ENCODE assay signal across 10 mouse cellular contexts in the genomic region with DNA sequence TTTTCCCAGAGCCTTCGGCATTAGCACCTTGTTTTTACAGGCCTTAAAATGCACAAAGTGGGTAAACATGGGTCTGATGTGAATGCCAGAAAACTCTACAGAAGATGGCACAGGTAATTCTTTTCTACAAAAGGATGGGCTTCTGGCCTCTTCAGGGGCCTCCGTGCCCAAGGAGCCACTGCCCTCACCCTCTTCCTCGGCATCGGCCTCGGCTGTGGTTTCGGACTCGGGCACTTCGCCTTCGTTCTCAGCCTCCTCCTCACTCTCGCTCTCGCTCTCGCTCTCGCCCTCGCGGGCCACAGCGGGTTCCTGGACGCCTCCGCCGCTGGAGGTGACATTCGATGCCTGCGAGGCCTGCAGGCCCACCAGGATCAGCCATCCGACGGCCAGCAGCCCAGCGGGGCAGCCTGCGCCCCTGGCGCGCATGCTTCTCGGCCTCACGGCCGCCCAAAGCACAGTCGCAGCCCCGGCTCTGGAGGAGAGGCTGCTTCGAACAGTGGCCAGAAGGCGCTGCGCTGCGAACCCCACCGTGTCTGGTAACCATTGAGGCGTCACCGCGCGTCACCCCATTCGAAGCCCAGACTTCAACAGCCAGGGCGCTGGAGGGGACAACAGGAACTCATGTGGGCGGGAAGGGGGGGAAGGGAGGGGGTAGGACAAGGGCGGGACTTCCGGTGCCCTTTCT. TPM values are rescaled to one million over a fixed set of nuclear protein-coding genes. Genes with fewer than 3 reads are reported as not detected.
A peak's percentile ranks its signal among the peaks of the same experiment; 100 is the strongest.
DNase-seq lines count a peak whose midpoint lies in the region; ATAC-seq and TF ChIP-seq lines count a peak whose summit lies in the region.
"Had no signal": no experiment of that assay in that cellular context is flagged by ENCODE, and none has a peak within 500 bp of the region (broad histone marks: within the 10 kb centered on the region; RNA-seq: fewer than 3 reads in every experiment).

A gene (minus strand): TSS at position 621 of the 685 bp plus-strand sequence.

- no peak for TF ChIP-seq CTCF in brain, embryonic 14.5 days (IDR thresholded peaks at IDR 0.05; ENCODE audit: borderline replicate concordance, extremely low read depth, insufficient read depth, insufficient read length)

- DNase-seq in heart, postnatal 36 days: no peak
- DNase-seq in brain, embryonic 14.5 days (ENCODE audit: low read depth): peak; percentile 21
- DNase-seq in kidney, postnatal 14 days: peak; percentile 1
- peak; percentile 44 for DNase-seq in neural tube, embryonic 10.5 days (ENCODE audit: extremely low spot score, low spot score)
- DNase-seq in c-Kit-positive CD71-positive TER-119-positive erythroid progenitor cells, embryonic 14.5 days (ENCODE audit: low spot score): no peak
- DNase-seq in urinary bladder, postnatal 36 days (ENCODE audit: low spot score in 2 of 2): no peak

- H3K9me3 ChIP-seq in heart, embryonic 12.5 days (replicated peaks): no peaks in the 10 kb centered on the region; the same call in 1 of the 2 replicates
- H3K9me3 ChIP-seq in forebrain, embryonic 13.5 days (replicated peaks): no peaks in the 10 kb centered on the region
- H3K9me3 ChIP-seq: G1E had no signal

- 27% methylated on average over 46 of the region's 46 CpGs for WGBS in heart, embryonic 12.5 days
- 45% methylated on average over 45 of the region's 46 CpGs for WGBS in forebrain, embryonic 13.5 days

- intact Hi-C loops in heart, postnatal 36 days (cut with DNase I): no loop called here

- peak within 1 kb of the TSS; percentile 40 for H3K4me3 ChIP-seq in heart, embryonic 12.5 days
- peak within 1 kb of the TSS; percentile 23 for H3K4me3 ChIP-seq in forebrain, embryonic 13.5 days

- ATAC-seq in heart, embryonic 12.5 days (ENCODE audit: insufficient number of reproducible peaks, low FRiP score): 0 out of 2 replicates have a peak, but pooled peaks have one; percentile 39
- ATAC-seq in forebrain, embryonic 13.5 days: no peak

- no peak within 1 kb of the TSS for H3K27ac ChIP-seq in heart, embryonic 12.5 days (ENCODE audit: poor library complexity, severe bottlenecking)
- no peak within 1 kb of the TSS for H3K27ac ChIP-seq in forebrain, embryonic 13.5 days

- no peak for TF ChIP-seq POLR2A in brain, embryonic 14.5 days (IDR thresholded peaks at IDR 0.05; ENCODE audit: borderline replicate concordance, extremely low read depth, insufficient read depth, insufficient read length, poor library complexity, severe bottlenecking)

- peak within 1 kb of the TSS; percentile 54 for H3K9ac ChIP-seq in heart, embryonic 12.5 days
- H3K9ac ChIP-seq in forebrain, embryonic 13.5 days: peak within 1 kb of the TSS; percentile 53; the same call in 1 of the 2 replicates

- H3K4me1 ChIP-seq in heart, embryonic 12.5 days (replicated peaks): peaks cover 3% of the 10 kb centered on the region; the same call in 1 of the 2 replicates
- no peaks in the 10 kb centered on the region for H3K4me1 ChIP-seq in forebrain, embryonic 13.5 days

- H3K36me3 ChIP-seq in heart, embryonic 12.5 days: no peaks in the 10 kb centered on the region
- no peaks in the 10 kb centered on the region for H3K36me3 ChIP-seq in forebrain, embryonic 13.5 days (ENCODE audit: poor library complexity, severe bottlenecking)
- H3K36me3 ChIP-seq: G1E had no signal

- H3K4me2 ChIP-seq in heart, embryonic 12.5 days: peak within 1 kb of the TSS; percentile 65
- H3K4me2 ChIP-seq in forebrain, embryonic 13.5 days: peak within 1 kb of the TSS; percentile 51

- H3K27me3 ChIP-seq in heart, embryonic 12.5 days (replicated peaks): no peaks in the 10 kb centered on the region
- no peaks in the 10 kb centered on the region for H3K27me3 ChIP-seq in forebrain, embryonic 13.5 days

RNA-seq across cellular contexts. Expression of the gene that starts here (rescaled TPM):
- polyA plus RNA-seq in heart, embryonic 12.5 days (2016; fragmentation: Nextera tagmentation; extraction: Ambion mirVana): 1.9 TPM in 2 replicates
- not detected for total RNA-seq in heart, postnatal 36 days (2021)
- polyA plus RNA-seq in brain, embryonic 14.5 days (2012; rRNA removed): 0.77 and 1.1 TPM in 2 replicates
- polyA plus RNA-seq in forebrain, embryonic 13.5 days (2015; fragmentation: Nextera tagmentation; extraction: Ambion mirVana): 0.73 and 1.1 TPM in 2 replicates
- total RNA-seq: G1E; heart, postnatal 10 days had no signal
- polyA plus RNA-seq: G1E had no signal

Comparison
In these comparisons a context has a peak if more than half of its experiments do, and no peak if none do; other contexts are left out.
1. DNase-seq: peak in brain, embryonic 14.5 days (single experiment), kidney, postnatal 14 days (single experiment) and neural tube, embryonic 10.5 days (single experiment); none in heart, postnatal 36 days (0 of 2), c-Kit-positive CD71-positive TER-119-positive erythroid progenitor cells, embryonic 14.5 days (single experiment) and urinary bladder, postnatal 36 days (0 of 2).